Mouse (Mus musculus): ENCODE data around the gene Six6. TPM values are rescaled to one million over a fixed set of nuclear protein-coding genes. Genes with fewer than 3 reads are reported as not detected.

The Six6 gene
- polyA plus RNA-seq, 1 experiment = not detected

- Histone ChIP-seq H3K27me3 (ENCODE audit: control insufficient read depth, insufficient read depth, insufficient read length) (peaks cover 34% of the 10 kb centered on the region), H3K36me3 (ENCODE audit: control insufficient read depth, insufficient read depth) (no peaks in the 10 kb centered on the region)
- no peak for TF ChIP-seq E2F4 (IDR thresholded peaks at IDR 0.05; ENCODE audit: insufficient read depth)
- no peak for TF ChIP-seq POLR2AphosphoS2 (IDR thresholded peaks at IDR 0.05; ENCODE audit: insufficient read length, low read depth)
- no peak for TF ChIP-seq MYOG (IDR thresholded peaks at IDR 0.05; ENCODE audit: control insufficient read depth in 1 of 3, insufficient read depth in 1 of 3, insufficient read length in 2 of 3, low read depth in 2 of 3)
- TF ChIP-seq MAX (IDR thresholded peaks at IDR 0.05; ENCODE audit: low read depth) = no peak
- TF ChIP-seq MYOD1 (IDR thresholded peaks at IDR 0.05; ENCODE audit: control insufficient read depth in 1 of 3, insufficient read length in 2 of 3, low read depth in 2 of 3) = no peak
- no peak for TF ChIP-seq USF1 (IDR thresholded peaks at IDR 0.05; ENCODE audit: low read depth)
- no peak for TF ChIP-seq TCF3 (IDR thresholded peaks at IDR 0.05; ENCODE audit: insufficient read length, low read depth)
- no peak for TF ChIP-seq CEBPB (IDR thresholded peaks at IDR 0.05; ENCODE audit: insufficient read depth, poor library complexity, severe bottlenecking)
- no peak for TF ChIP-seq TCF12 (IDR thresholded peaks at IDR 0.05; ENCODE audit: insufficient read depth, poor library complexity, severe bottlenecking)
- TF ChIP-seq SRF (IDR thresholded peaks at IDR 0.05; ENCODE audit: control insufficient read depth, insufficient read length, low read depth) = no peak
- TF ChIP-seq POLR2A (IDR thresholded peaks at IDR 0.05; ENCODE audit: insufficient read length, low read depth) = no peak
- TF ChIP-seq REST (IDR thresholded peaks at IDR 0.05; ENCODE audit: insufficient read depth, insufficient read length) = no peak
Measured at GRCm38 (mm10) chr12:72962761-72963160, 23.1 kb downstream of the Six6 start.

GRCm38 (mm10) chr12:72967541-72967940 lies 27.8 kb downstream of the Six6 start:
- Histone ChIP-seq H3ac (ENCODE audit: control insufficient read depth, insufficient read length) (no peak overlapping the region), H3K4me2 (ENCODE audit: low read depth) (no peak overlapping the region), H3K27me3 (ENCODE audit: control insufficient read depth, insufficient read depth, insufficient read length) (peaks cover 37% of the 10 kb centered on the region), H3K4me3 (no peak overlapping the region), H3K79me2 (ENCODE audit: control insufficient read depth, insufficient read depth) (no peaks in the 10 kb centered on the region), H3K36me3 (ENCODE audit: control insufficient read depth, insufficient read depth) (no peaks in the 10 kb centered on the region)
- TF ChIP-seq E2F4 (IDR thresholded peaks at IDR 0.05; ENCODE audit: insufficient read depth) (no peak), TCF3 (IDR thresholded peaks at IDR 0.05; ENCODE audit: insufficient read length, low read depth) (no peak), POLR2A (IDR thresholded peaks at IDR 0.05; ENCODE audit: insufficient read length, low read depth) (no peak)

More at GRCm38 (mm10) chr12:72962761-72963160, 23.1 kb downstream of the Six6 start:
- H3K4me2 ChIP-seq (ENCODE audit: low read depth) = no peak overlapping the region
- H3K79me2 ChIP-seq (ENCODE audit: control insufficient read depth, insufficient read depth) = no peaks in the 10 kb centered on the region
- H3K4me3 ChIP-seq = no peak overlapping the region
- no peak overlapping the region for H3ac ChIP-seq (ENCODE audit: control insufficient read depth, insufficient read length)

- H3K27me3 ChIP-seq (ENCODE audit: control insufficient read depth, insufficient read depth, insufficient read length) = peaks cover 37% of the 10 kb centered on the region
- H3K36me3 ChIP-seq (ENCODE audit: control insufficient read depth, insufficient read depth) = no peaks in the 10 kb centered on the region
- TF ChIP-seq REST (IDR thresholded peaks at IDR 0.05; ENCODE audit: insufficient read depth, insufficient read length) (no peak), CEBPB (IDR thresholded peaks at IDR 0.05; ENCODE audit: insufficient read depth, poor library complexity, severe bottlenecking) (no peak), USF1 (IDR thresholded peaks at IDR 0.05; ENCODE audit: low read depth) (no peak), TCF12 (IDR thresholded peaks at IDR 0.05; ENCODE audit: insufficient read depth, poor library complexity, severe bottlenecking) (no peak), POLR2A (IDR thresholded peaks at IDR 0.05; ENCODE audit: insufficient read length, low read depth) (no peak), MYOD1 (IDR thresholded peaks at IDR 0.05; ENCODE audit: control insufficient read depth in 1 of 3, insufficient read length in 2 of 3, low read depth in 2 of 3) (no peak), SRF (IDR thresholded peaks at IDR 0.05; ENCODE audit: control insufficient read depth, insufficient read length, low read depth) (no peak), TCF3 (IDR thresholded peaks at IDR 0.05; ENCODE audit: insufficient read length, low read depth) (no peak), MYOG (IDR thresholded peaks at IDR 0.05; ENCODE audit: control insufficient read depth in 1 of 3, insufficient read depth in 1 of 3, insufficient read length in 2 of 3, low read depth in 2 of 3) (no peak), POLR2AphosphoS2 (IDR thresholded peaks at IDR 0.05; ENCODE audit: insufficient read length, low read depth) (no peak), E2F4 (IDR thresholded peaks at IDR 0.05; ENCODE audit: insufficient read depth) (no peak), MAX (IDR thresholded peaks at IDR 0.05; ENCODE audit: low read depth) (no peak)
- no peak overlapping the region for H3K4me2 ChIP-seq (ENCODE audit: low read depth)
- no peaks in the 10 kb centered on the region for H3K79me2 ChIP-seq (ENCODE audit: control insufficient read depth, insufficient read depth)
- H3K4me3 ChIP-seq = no peak overlapping the region
- H3ac ChIP-seq (ENCODE audit: control insufficient read depth, insufficient read length) = no peak overlapping the region
Measured at GRCm38 (mm10) chr12:72970620-72971019, 30.9 kb downstream of the Six6 start.

- H3K27me3 ChIP-seq (ENCODE audit: control insufficient read depth, insufficient read depth, insufficient read length) = peaks cover 27% of the 10 kb centered on the region
- H3K4me3 ChIP-seq = no peak overlapping the region
- no peak overlapping the region for H3ac ChIP-seq (ENCODE audit: control insufficient read depth, insufficient read length)
- no peak overlapping the region for H3K4me2 ChIP-seq (ENCODE audit: low read depth)
- TF ChIP-seq MAX (IDR thresholded peaks at IDR 0.05; ENCODE audit: low read depth) (no peak), TCF3 (IDR thresholded peaks at IDR 0.05; ENCODE audit: insufficient read length, low read depth) (no peak), TCF12 (IDR thresholded peaks at IDR 0.05; ENCODE audit: insufficient read depth, poor library complexity, severe bottlenecking) (no peak), SRF (IDR thresholded peaks at IDR 0.05; ENCODE audit: control insufficient read depth, insufficient read length, low read depth) (no peak), MYOD1 (IDR thresholded peaks at IDR 0.05; ENCODE audit: control insufficient read depth in 1 of 3, insufficient read length in 2 of 3, low read depth in 2 of 3) (no peak), CEBPB (IDR thresholded peaks at IDR 0.05; ENCODE audit: insufficient read depth, poor library complexity, severe bottlenecking) (no peak)
- H3K36me3 ChIP-seq (ENCODE audit: control insufficient read depth, insufficient read depth) = no peaks in the 10 kb centered on the region
- H3K79me2 ChIP-seq (ENCODE audit: control insufficient read depth, insufficient read depth) = no peaks in the 10 kb centered on the region
Measured at GRCm38 (mm10) chr12:72973161-72973560, 33.5 kb downstream of the Six6 start.

GRCm38 (mm10) chr12:72976172-72976571 lies 36.5 kb downstream of the Six6 start:
- Histone ChIP-seq H3ac (ENCODE audit: control insufficient read depth, insufficient read length) (no peak overlapping the region), H3K4me3 (no peak overlapping the region), H3K36me3 (ENCODE audit: control insufficient read depth, insufficient read depth) (no peaks in the 10 kb centered on the region), H3K79me2 (ENCODE audit: control insufficient read depth, insufficient read depth) (no peaks in the 10 kb centered on the region), H3K4me2 (ENCODE audit: low read depth) (peak overlapping the region; percentile 87), H3K27me3 (ENCODE audit: control insufficient read depth, insufficient read depth, insufficient read length) (peaks cover 18% of the 10 kb centered on the region)
- TF ChIP-seq REST (IDR thresholded peaks at IDR 0.05; ENCODE audit: insufficient read depth, insufficient read length) = no peak
- no peak for TF ChIP-seq TCF3 (IDR thresholded peaks at IDR 0.05; ENCODE audit: insufficient read length, low read depth)
- no peak for TF ChIP-seq USF1 (IDR thresholded peaks at IDR 0.05; ENCODE audit: low read depth)

All from myocyte (in vitro differentiated cells).